Mouse (Mus musculus) erythroblast, embryonic 14.5 days (primary cell): ENCODE data around the gene Dusp13.

ENCODE experiments used
- GATA1 ChIP-seq: IDR thresholded peaks from 2 replicates; pipeline ENCODE4 v1.6.1; 2012; ENCODE audit warnings: low read length, inconsistent platforms, mixed read lengths
- TAL1 ChIP-seq: IDR thresholded peaks from 3 replicates; pipeline ENCODE4 v1.6.1; 2012; ENCODE audit warnings: low read length, inconsistent platforms, mixed read lengths

GRCm38 (mm10) chr14:21750881-21751542, at the start of gene Dusp13:
- TF ChIP-seq GATA1 (no peak), TAL1 (no peak)
